Mouse (Mus musculus): ENCODE results near the gene Kctd8. TPM values are rescaled to one million over a fixed set of nuclear protein-coding genes. Genes with fewer than 3 reads are reported as not detected.
"Not testable (repeated sequence)": the region's sequence is repeated elsewhere in the genome, so short reads cannot be mapped to it uniquely, and the experiment has no call there.

Gene Kctd8
- polyA plus RNA-seq, 1 experiment from 2014 or later: 21.1 TPM

DNA sequence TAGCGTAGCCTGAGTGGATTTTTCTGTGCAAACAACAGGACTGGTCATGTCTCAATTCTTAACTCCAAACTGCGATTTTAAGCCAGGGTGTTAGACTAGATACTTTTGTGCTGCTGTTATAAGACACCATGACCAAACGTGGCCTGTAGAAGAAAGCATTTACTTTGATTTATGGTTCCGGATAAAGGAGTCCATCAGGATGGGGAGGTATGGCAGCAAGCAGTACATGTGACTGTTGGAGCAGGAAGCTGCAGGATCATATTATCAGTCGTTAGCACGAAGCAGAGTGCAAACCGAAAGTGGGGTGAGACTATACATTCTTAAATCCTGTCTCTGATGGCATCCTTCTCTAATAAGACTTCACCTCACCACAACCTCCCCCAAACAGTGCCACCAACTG lies 28.9 kb downstream of the Kctd8 start:
- WGBS: 83% methylated on average over 7 of the region's 7 CpGs
- H3K27ac ChIP-seq (ENCODE audit: low read length): no peak overlapping the region
- no peak overlapping the region for H3K4me2 ChIP-seq (ENCODE audit: low read length)
- no peaks in the 10 kb centered on the region for H3K36me3 ChIP-seq (ENCODE audit: control insufficient read depth, insufficient read depth, low read length)
- no peaks in the 10 kb centered on the region for H3K9me3 ChIP-seq (replicated peaks; ENCODE audit: control insufficient read depth, low read length, poor library complexity, severe bottlenecking)
- H3K4me3 ChIP-seq (ENCODE audit: low read depth, low read length): no peak overlapping the region
- no peak for ATAC-seq
- no peaks in the 10 kb centered on the region for H3K27me3 ChIP-seq (ENCODE audit: control insufficient read depth, insufficient read depth, low read depth, low read length)
- no peak overlapping the region for H3K9ac ChIP-seq (ENCODE audit: low read depth, low read length)
- no peaks in the 10 kb centered on the region for H3K4me1 ChIP-seq (ENCODE audit: control insufficient read depth, insufficient read depth, low read length)

- Histone ChIP-seq H3K36me3 (ENCODE audit: control insufficient read depth, insufficient read depth, low read length) (no peaks in the 10 kb centered on the region), H3K4me2 (ENCODE audit: low read length) (no peak overlapping the region), H3K4me3 (ENCODE audit: low read depth, low read length) (no peak overlapping the region), H3K27me3 (ENCODE audit: control insufficient read depth, insufficient read depth, low read depth, low read length) (no peaks in the 10 kb centered on the region), H3K4me1 (ENCODE audit: control insufficient read depth, insufficient read depth, low read length) (no peaks in the 10 kb centered on the region), H3K27ac (ENCODE audit: low read length) (no peak overlapping the region), H3K9ac (ENCODE audit: low read depth, low read length) (no peak overlapping the region), H3K9me3 (replicated peaks; ENCODE audit: control insufficient read depth, low read length, poor library complexity, severe bottlenecking) (no peaks in the 10 kb centered on the region)
- 38% methylated on average over 1 of the region's 1 CpGs for WGBS
- ATAC-seq: no peak
These were observed 39.8 kb downstream of the Kctd8 start for GRCm38 (mm10) chr5:69301665-69302064.

GRCm38 (mm10) chr5:69292353-69292752 lies 49.1 kb downstream of the Kctd8 start:
- ATAC-seq: no peak
- 81% methylated on average over 6 of the region's 6 CpGs for WGBS
- H3K4me2 ChIP-seq (ENCODE audit: low read length): no peak overlapping the region

GRCm38 (mm10) chr5:69284359-69284758 lies 57.1 kb downstream of the Kctd8 start:
- Histone ChIP-seq H3K27ac (ENCODE audit: low read length) (no peak overlapping the region), H3K27me3 (ENCODE audit: control insufficient read depth, insufficient read depth, low read depth, low read length) (no peaks in the 10 kb centered on the region), H3K4me3 (ENCODE audit: low read depth, low read length) (no peak overlapping the region), H3K9me3 (replicated peaks; ENCODE audit: control insufficient read depth, low read length, poor library complexity, severe bottlenecking) (no peaks in the 10 kb centered on the region), H3K4me1 (ENCODE audit: control insufficient read depth, insufficient read depth, low read length) (no peaks in the 10 kb centered on the region), H3K9ac (ENCODE audit: low read depth, low read length) (no peak overlapping the region), H3K36me3 (ENCODE audit: control insufficient read depth, insufficient read depth, low read length) (no peaks in the 10 kb centered on the region), H3K4me2 (ENCODE audit: low read length) (no peak overlapping the region)
- no peak for ATAC-seq
- WGBS: 83% methylated on average over 6 of the region's 6 CpGs

More at GRCm38 (mm10) chr5:69292353-69292752, 49.1 kb downstream of the Kctd8 start:
- H3K9me3 ChIP-seq (replicated peaks; ENCODE audit: control insufficient read depth, low read length, poor library complexity, severe bottlenecking): no peaks in the 10 kb centered on the region
- H3K9ac ChIP-seq (ENCODE audit: low read depth, low read length): no peak overlapping the region
- no peaks in the 10 kb centered on the region for H3K36me3 ChIP-seq (ENCODE audit: control insufficient read depth, insufficient read depth, low read length)
- no peak overlapping the region for H3K4me3 ChIP-seq (ENCODE audit: low read depth, low read length)
- H3K4me1 ChIP-seq (ENCODE audit: control insufficient read depth, insufficient read depth, low read length): no peaks in the 10 kb centered on the region
- no peak overlapping the region for H3K27ac ChIP-seq (ENCODE audit: low read length)
- H3K27me3 ChIP-seq (ENCODE audit: control insufficient read depth, insufficient read depth, low read depth, low read length): no peaks in the 10 kb centered on the region

DNA sequence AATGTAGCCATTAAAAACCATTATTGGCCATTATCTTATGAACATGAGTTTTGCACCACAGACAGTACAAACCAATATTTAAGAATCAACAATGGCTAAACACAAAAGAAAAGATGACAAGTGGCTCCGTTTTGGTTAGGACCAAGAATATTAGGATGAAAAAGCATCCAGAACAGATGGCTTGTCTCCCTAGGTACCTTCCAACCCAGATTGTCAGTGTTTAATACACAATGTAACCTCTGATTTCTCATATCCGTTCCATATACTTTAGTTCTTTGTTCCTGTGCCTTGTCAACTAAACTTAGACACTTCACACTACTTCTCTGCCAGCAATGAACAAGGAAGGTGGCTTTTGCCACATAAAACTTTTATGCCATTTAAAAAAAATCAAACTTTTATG lies 89.1 kb downstream of the Kctd8 start:
- no peak for ATAC-seq
- Histone ChIP-seq H3K27me3 (ENCODE audit: control insufficient read depth, insufficient read depth, low read depth, low read length) (no peaks in the 10 kb centered on the region), H3K9ac (ENCODE audit: low read depth, low read length) (no peak overlapping the region), H3K4me1 (ENCODE audit: control insufficient read depth, insufficient read depth, low read length) (no peaks in the 10 kb centered on the region), H3K27ac (ENCODE audit: low read length) (no peak overlapping the region), H3K9me3 (replicated peaks; ENCODE audit: control insufficient read depth, low read length, poor library complexity, severe bottlenecking) (no peaks in the 10 kb centered on the region), H3K4me2 (ENCODE audit: low read length) (no peak overlapping the region), H3K4me3 (ENCODE audit: low read depth, low read length) (no peak overlapping the region), H3K36me3 (ENCODE audit: control insufficient read depth, insufficient read depth, low read length) (no peaks in the 10 kb centered on the region)
- 82% methylated on average over 2 of the region's 2 CpGs for WGBS

GRCm38 (mm10) chr5:69241931-69242330 lies 99.5 kb downstream of the Kctd8 start:
- H3K9me3 ChIP-seq (replicated peaks; ENCODE audit: control insufficient read depth, low read length, poor library complexity, severe bottlenecking): no peaks in the 10 kb centered on the region
- WGBS: 89% methylated on average over 1 of the region's 1 CpGs
- H3K27me3 ChIP-seq (ENCODE audit: control insufficient read depth, insufficient read depth, low read depth, low read length): no peaks in the 10 kb centered on the region
- H3K4me2 ChIP-seq (ENCODE audit: low read length): no peak overlapping the region
- H3K4me3 ChIP-seq (ENCODE audit: low read depth, low read length): no peak overlapping the region
- no peaks in the 10 kb centered on the region for H3K4me1 ChIP-seq (ENCODE audit: control insufficient read depth, insufficient read depth, low read length)
- H3K27ac ChIP-seq (ENCODE audit: low read length): no peak overlapping the region
- H3K36me3 ChIP-seq (ENCODE audit: control insufficient read depth, insufficient read depth, low read length): no peaks in the 10 kb centered on the region
- H3K9ac ChIP-seq (ENCODE audit: low read depth, low read length): no peak overlapping the region
- no peak for ATAC-seq

- 46% methylated on average over 4 of the region's 4 CpGs for WGBS
- H3K4me1 ChIP-seq (ENCODE audit: control insufficient read depth, insufficient read depth, low read length): no peaks in the 10 kb centered on the region
These were observed 107.9 kb downstream of the Kctd8 start for GRCm38 (mm10) chr5:69233560-69233959.

GRCm38 (mm10) chr5:69231649-69232048 lies 109.8 kb downstream of the Kctd8 start:
- H3K27ac ChIP-seq (ENCODE audit: low read length); H3K4me1 ChIP-seq (ENCODE audit: control insufficient read depth, insufficient read depth, low read length); H3K9ac ChIP-seq (ENCODE audit: low read depth, low read length); H3K36me3 ChIP-seq (ENCODE audit: control insufficient read depth, insufficient read depth, low read length); H3K27me3 ChIP-seq (ENCODE audit: control insufficient read depth, insufficient read depth, low read depth, low read length); ATAC-seq; H3K9me3 ChIP-seq (replicated peaks; ENCODE audit: control insufficient read depth, low read length, poor library complexity, severe bottlenecking); H3K4me3 ChIP-seq (ENCODE audit: low read depth, low read length); H3K4me2 ChIP-seq (ENCODE audit: low read length): not testable (repeated sequence)
- WGBS: 89% methylated on average over 1 of the region's 1 CpGs

More at GRCm38 (mm10) chr5:69233560-69233959, 107.9 kb downstream of the Kctd8 start:
- no peak for ATAC-seq
- no peak overlapping the region for H3K4me3 ChIP-seq (ENCODE audit: low read depth, low read length)
- H3K9me3 ChIP-seq (replicated peaks; ENCODE audit: control insufficient read depth, low read length, poor library complexity, severe bottlenecking): no peaks in the 10 kb centered on the region
- no peaks in the 10 kb centered on the region for H3K27me3 ChIP-seq (ENCODE audit: control insufficient read depth, insufficient read depth, low read depth, low read length)
- H3K9ac ChIP-seq (ENCODE audit: low read depth, low read length): no peak overlapping the region
- H3K4me2 ChIP-seq (ENCODE audit: low read length): no peak overlapping the region
- no peaks in the 10 kb centered on the region for H3K36me3 ChIP-seq (ENCODE audit: control insufficient read depth, insufficient read depth, low read length)
- H3K27ac ChIP-seq (ENCODE audit: low read length): no peak overlapping the region

DNA sequence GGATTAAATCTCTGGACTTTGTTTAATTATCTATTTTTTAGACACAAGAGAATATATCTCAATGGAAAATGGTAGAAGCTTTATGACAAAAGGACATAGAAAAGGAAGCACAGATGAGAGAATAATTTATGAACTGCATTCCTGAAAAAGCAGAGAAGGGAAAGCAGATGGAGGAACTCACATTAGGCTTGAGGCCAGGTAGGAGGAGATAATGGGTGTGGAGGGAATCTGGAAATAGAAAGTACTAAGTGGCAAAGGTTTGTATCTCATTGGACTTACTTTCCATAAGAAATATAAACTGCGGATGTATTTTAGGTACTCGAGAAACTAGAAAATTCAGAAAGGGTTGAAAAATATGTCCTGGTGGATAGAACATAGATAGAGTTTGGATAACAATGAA lies 114.3 kb downstream of the Kctd8 start:
- ATAC-seq: no peak
- no peaks in the 10 kb centered on the region for H3K27me3 ChIP-seq (ENCODE audit: control insufficient read depth, insufficient read depth, low read depth, low read length)
- no peaks in the 10 kb centered on the region for H3K36me3 ChIP-seq (ENCODE audit: control insufficient read depth, insufficient read depth, low read length)
- no peak overlapping the region for H3K4me2 ChIP-seq (ENCODE audit: low read length)
- no peak overlapping the region for H3K27ac ChIP-seq (ENCODE audit: low read length)
- no peak overlapping the region for H3K9ac ChIP-seq (ENCODE audit: low read depth, low read length)
- no peaks in the 10 kb centered on the region for H3K4me1 ChIP-seq (ENCODE audit: control insufficient read depth, insufficient read depth, low read length)
- WGBS: 100% methylated on average over 2 of the region's 2 CpGs
- H3K4me3 ChIP-seq (ENCODE audit: low read depth, low read length): no peak overlapping the region
- H3K9me3 ChIP-seq (replicated peaks; ENCODE audit: control insufficient read depth, low read length, poor library complexity, severe bottlenecking): no peaks in the 10 kb centered on the region

DNA sequence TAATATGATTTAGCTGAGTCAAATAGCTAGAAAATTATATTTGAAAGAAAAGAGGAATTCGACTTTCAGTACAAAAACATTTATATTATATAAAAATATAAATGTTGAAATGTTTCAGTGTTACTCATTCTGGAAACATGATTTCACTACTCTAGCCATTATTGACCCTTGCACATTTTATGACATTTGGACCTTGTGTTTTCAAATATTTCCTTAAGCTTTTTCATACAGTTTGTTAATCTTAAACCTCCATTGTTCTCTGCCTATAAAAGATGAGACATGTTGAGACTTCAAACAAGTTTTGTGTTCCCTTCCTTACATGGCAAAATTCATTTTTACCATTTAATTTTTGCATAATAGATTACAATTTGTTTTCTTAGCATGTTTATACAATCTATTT lies 118.9 kb downstream of the Kctd8 start:
- no peak for ATAC-seq
- Histone ChIP-seq H3K27me3 (ENCODE audit: control insufficient read depth, insufficient read depth, low read depth, low read length) (no peaks in the 10 kb centered on the region), H3K27ac (ENCODE audit: low read length) (no peak overlapping the region), H3K9me3 (replicated peaks; ENCODE audit: control insufficient read depth, low read length, poor library complexity, severe bottlenecking) (no peaks in the 10 kb centered on the region), H3K4me3 (ENCODE audit: low read depth, low read length) (no peak overlapping the region), H3K4me2 (ENCODE audit: low read length) (no peak overlapping the region), H3K4me1 (ENCODE audit: control insufficient read depth, insufficient read depth, low read length) (no peaks in the 10 kb centered on the region), H3K36me3 (ENCODE audit: control insufficient read depth, insufficient read depth, low read length) (no peaks in the 10 kb centered on the region), H3K9ac (ENCODE audit: low read depth, low read length) (no peak overlapping the region)
- WGBS: 88% methylated on average over 1 of the region's 1 CpGs
